Mouse (Mus musculus): ENCODE data around the gene Olfr680-ps1. TPM values are rescaled to one million over a fixed set of nuclear protein-coding genes. Genes with fewer than 3 reads are reported as not detected.
"Not testable (repeated sequence)": the region's sequence is repeated elsewhere in the genome, so short reads cannot be mapped to it uniquely, and the experiment has no call there.

Gene Olfr680-ps1
- polyA plus RNA-seq (2015; fragmentation: Nextera tagmentation; extraction: Ambion mirVana) = not detected in 2 replicates

DNA sequence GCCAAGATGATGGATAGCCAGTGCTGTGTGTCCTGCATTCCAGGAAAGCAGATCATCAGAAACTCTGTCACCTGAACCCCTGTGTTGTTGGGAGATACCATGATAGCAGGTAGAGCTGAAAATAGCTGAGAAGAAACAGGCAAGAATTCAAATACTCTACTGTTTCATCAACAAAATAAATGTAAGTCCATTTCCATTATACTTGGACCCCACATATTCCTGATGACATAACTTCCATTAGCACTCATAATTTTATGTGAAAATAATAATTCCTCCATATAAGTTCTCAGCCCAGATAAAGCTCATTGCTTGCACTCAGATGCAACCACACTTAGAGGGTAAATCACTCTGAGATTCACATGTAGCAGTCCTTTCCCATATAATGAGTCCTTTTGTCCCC is at the start of gene Olfr680-ps1:
Gene Olfr680-ps1, minus strand, starts transcription at position 101 of the 400 bp plus-strand sequence.
- ATAC-seq (ENCODE audit: low FRiP score, low TSS enrichment); H3K27me3 ChIP-seq (ENCODE audit: control insufficient read depth, insufficient read depth, low read length); H3K36me3 ChIP-seq (ENCODE audit: control insufficient read depth, insufficient read depth, low read length); H3K9me3 ChIP-seq (ENCODE audit: control insufficient read depth, low read length); H3K9ac ChIP-seq (ENCODE audit: low read length); H3K4me2 ChIP-seq (replicated peaks; ENCODE audit: low read depth); H3K4me3 ChIP-seq (ENCODE audit: low read depth, low read length); H3K27ac ChIP-seq (replicated peaks); DNase-seq (ENCODE audit: low spot score); H3K4me1 ChIP-seq (replicated peaks; ENCODE audit: control insufficient read depth, insufficient read depth): not testable (repeated sequence)

DNA sequence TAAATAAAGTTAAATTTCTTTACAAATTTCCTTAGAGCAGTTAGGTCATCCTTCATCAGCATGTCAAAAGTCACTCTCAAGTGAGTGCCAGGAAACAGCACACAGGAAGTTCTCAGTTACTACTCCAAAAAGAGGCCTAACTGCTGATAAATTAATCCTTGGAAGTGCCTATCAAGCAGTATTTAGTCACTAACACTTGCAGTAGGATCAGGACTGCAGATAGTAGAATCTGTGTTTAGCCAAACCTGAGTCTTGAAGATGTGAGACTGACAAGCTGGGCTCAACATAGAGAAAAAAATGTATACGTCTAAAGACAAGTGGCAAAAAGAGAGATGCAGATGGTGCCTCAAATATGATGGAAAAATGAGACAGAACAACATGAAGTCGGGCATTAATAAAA is 48.7 kb upstream of the Olfr680-ps1 start:
- DNase-seq (ENCODE audit: low spot score) (no peak), ATAC-seq (ENCODE audit: low FRiP score, low TSS enrichment) (no peak)
- no peak overlapping the region for H3K9ac ChIP-seq (ENCODE audit: low read length)
- no peaks in the 10 kb centered on the region for H3K36me3 ChIP-seq (ENCODE audit: control insufficient read depth, insufficient read depth, low read length)
- 66% methylated on average over 2 of the region's 2 CpGs for whole genome bisulfite sequencing
- no peaks in the 10 kb centered on the region for H3K27me3 ChIP-seq (ENCODE audit: control insufficient read depth, insufficient read depth, low read length)
- H3K4me3 ChIP-seq (ENCODE audit: low read depth, low read length) = no peak overlapping the region
- no peaks in the 10 kb centered on the region for H3K9me3 ChIP-seq (ENCODE audit: control insufficient read depth, low read length)
- no peaks in the 10 kb centered on the region for H3K4me1 ChIP-seq (replicated peaks; ENCODE audit: control insufficient read depth, insufficient read depth)
- no peak overlapping the region for H3K27ac ChIP-seq (replicated peaks)
- no peak overlapping the region for H3K4me2 ChIP-seq (replicated peaks; ENCODE audit: low read depth)
- TF ChIP-seq CTCF (IDR thresholded peaks at IDR 0.05; ENCODE audit: low read depth) (no peak), EP300 (optimal IDR thresholded peaks at IDR 0.05) (no peak)

DNA sequence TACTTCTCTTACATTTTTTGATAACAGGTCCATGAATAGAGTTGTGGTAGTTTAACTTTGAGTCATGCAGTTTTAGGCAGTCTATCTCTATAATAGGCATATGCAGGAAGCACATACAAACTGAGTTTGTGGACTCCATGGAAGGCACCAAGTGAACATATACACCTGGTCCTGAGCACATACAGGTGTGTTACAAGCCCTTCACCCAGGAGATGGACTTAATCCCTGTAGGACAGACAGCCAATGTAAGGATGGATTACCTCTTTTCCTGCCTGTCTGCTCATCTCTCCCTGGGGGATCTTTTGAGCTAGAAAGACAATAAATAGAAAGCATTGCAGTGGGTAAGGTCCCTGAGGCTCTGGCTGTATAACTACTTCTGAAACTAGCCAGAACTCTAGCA is 23.9 kb upstream of the Olfr680-ps1 start, which contains the start of gene Olfr681:
Gene Olfr681, plus strand, starts transcription at position 301 of the 400 bp plus-strand sequence.
- H3K4me1 ChIP-seq (replicated peaks; ENCODE audit: control insufficient read depth, insufficient read depth) = no peaks in the 10 kb centered on the region
- H3K27ac ChIP-seq (replicated peaks) = no peak within 1 kb of the TSS
- no peak within 1 kb of the TSS for H3K4me2 ChIP-seq (replicated peaks; ENCODE audit: low read depth)
- H3K36me3 ChIP-seq (ENCODE audit: control insufficient read depth, insufficient read depth, low read length) = no peaks in the 10 kb centered on the region
- ATAC-seq (ENCODE audit: low FRiP score, low TSS enrichment) (no peak), DNase-seq (ENCODE audit: low spot score) (no peak)
- H3K9ac ChIP-seq (ENCODE audit: low read length) = no peak within 1 kb of the TSS
- no peak within 1 kb of the TSS for H3K4me3 ChIP-seq (ENCODE audit: low read depth, low read length)
- H3K27me3 ChIP-seq (ENCODE audit: control insufficient read depth, insufficient read depth, low read length) = no peaks in the 10 kb centered on the region
- no peak for TF ChIP-seq EP300 (optimal IDR thresholded peaks at IDR 0.05)
- TF ChIP-seq CTCF (IDR thresholded peaks at IDR 0.05; ENCODE audit: low read depth) = no peak
- H3K9me3 ChIP-seq (ENCODE audit: control insufficient read depth, low read length) = no peaks in the 10 kb centered on the region

DNA sequence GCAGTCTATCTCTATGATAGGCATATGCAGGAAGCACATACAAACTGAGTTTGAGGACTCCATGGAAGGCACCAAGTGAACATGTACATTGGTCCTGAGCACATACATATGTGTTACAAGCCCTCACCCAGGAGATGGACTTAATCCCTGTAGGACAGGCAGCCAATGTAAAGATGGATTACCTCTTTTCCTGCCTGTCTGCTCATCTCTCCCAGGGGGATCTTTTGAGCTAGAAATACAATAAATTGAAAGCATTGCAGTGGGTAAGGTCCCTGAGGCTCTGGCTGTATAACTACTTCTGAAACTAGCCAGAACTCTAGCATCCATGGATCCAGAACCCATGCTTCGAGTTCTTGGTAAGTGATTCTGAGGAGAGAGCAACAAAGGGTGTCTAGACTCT is 11.7 kb downstream of the Olfr680-ps1 start, which contains the start of gene Olfr679:
Gene Olfr679, plus strand, starts transcription at position 301 of the 400 bp plus-strand sequence.
- no peak for DNase-seq (ENCODE audit: low spot score)
- Histone ChIP-seq H3K36me3 (ENCODE audit: control insufficient read depth, insufficient read depth, low read length) (no peaks in the 10 kb centered on the region), H3K9me3 (ENCODE audit: control insufficient read depth, low read length) (no peaks in the 10 kb centered on the region), H3K27ac (replicated peaks) (no peak within 1 kb of the TSS), H3K4me2 (replicated peaks; ENCODE audit: low read depth) (no peak within 1 kb of the TSS), H3K4me3 (ENCODE audit: low read depth, low read length) (no peak within 1 kb of the TSS), H3K4me1 (replicated peaks; ENCODE audit: control insufficient read depth, insufficient read depth) (no peaks in the 10 kb centered on the region), H3K27me3 (ENCODE audit: control insufficient read depth, insufficient read depth, low read length) (no peaks in the 10 kb centered on the region), H3K9ac (ENCODE audit: low read length) (no peak within 1 kb of the TSS)
- TF ChIP-seq CTCF (IDR thresholded peaks at IDR 0.05; ENCODE audit: low read depth) (no peak), EP300 (optimal IDR thresholded peaks at IDR 0.05) (no peak)
- WGBS = 53% methylated on average over 1 of the region's 1 CpGs
- ATAC-seq (ENCODE audit: low FRiP score, low TSS enrichment) = no peak

DNA sequence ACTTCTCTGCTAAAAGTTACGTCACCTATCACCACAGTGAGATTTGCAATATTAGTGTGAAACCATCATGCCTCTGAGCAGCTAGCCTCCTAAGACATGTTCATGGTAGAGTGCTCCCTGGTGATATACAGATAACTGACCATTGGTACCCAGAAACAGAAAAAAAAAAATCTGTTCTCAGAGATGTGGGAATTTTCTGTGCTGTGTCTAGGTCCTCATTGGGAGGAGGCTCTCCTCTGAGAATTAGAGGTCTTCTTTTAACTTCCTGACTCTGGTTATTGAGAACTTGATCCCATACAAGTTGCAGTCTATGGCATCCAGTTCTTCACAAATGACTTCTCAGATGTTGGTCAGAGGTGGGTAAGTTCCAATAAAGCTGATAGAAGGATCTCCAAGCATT is 28.4 kb downstream of the Olfr680-ps1 start, which contains the start of gene Olfr678:
Gene Olfr678, plus strand, starts transcription at position 301 of the 400 bp plus-strand sequence.
- DNase-seq (ENCODE audit: low spot score) (no peak), ATAC-seq (ENCODE audit: low FRiP score, low TSS enrichment) (no peak)
- Histone ChIP-seq H3K9ac (ENCODE audit: low read length) (no peak within 1 kb of the TSS), H3K4me3 (ENCODE audit: low read depth, low read length) (no peak within 1 kb of the TSS), H3K27ac (replicated peaks) (no peak within 1 kb of the TSS), H3K4me1 (replicated peaks; ENCODE audit: control insufficient read depth, insufficient read depth) (no peaks in the 10 kb centered on the region), H3K9me3 (ENCODE audit: control insufficient read depth, low read length) (no peaks in the 10 kb centered on the region), H3K27me3 (ENCODE audit: control insufficient read depth, insufficient read depth, low read length) (no peaks in the 10 kb centered on the region), H3K4me2 (replicated peaks; ENCODE audit: low read depth) (no peak within 1 kb of the TSS), H3K36me3 (ENCODE audit: control insufficient read depth, insufficient read depth, low read length) (no peaks in the 10 kb centered on the region)
- TF ChIP-seq EP300 (optimal IDR thresholded peaks at IDR 0.05) (no peak), CTCF (IDR thresholded peaks at IDR 0.05; ENCODE audit: low read depth) (no peak)
- WGBS = 74% methylated on average over 1 of the region's 1 CpGs

DNA sequence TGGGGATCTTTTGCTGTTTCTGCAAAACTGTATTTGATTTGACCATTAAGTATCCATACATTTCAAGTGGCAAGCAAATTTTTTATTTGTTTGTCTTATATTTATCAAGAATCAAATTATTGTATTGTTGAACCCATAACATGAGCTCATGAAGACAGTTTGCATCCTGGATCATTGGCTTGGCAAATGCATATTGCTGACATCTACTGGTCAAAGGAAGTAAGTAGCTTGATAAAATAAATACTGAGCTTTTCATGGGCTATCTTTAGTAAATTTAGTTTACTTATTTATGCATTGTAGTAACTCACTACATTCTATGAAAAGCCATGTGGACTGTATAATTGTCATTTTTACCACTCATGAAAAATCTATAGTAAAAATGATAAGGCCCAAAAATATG is 33.7 kb downstream of the Olfr680-ps1 start:
- no peak for ATAC-seq (ENCODE audit: low FRiP score, low TSS enrichment)
- Histone ChIP-seq H3K4me3 (ENCODE audit: low read depth, low read length) (no peak overlapping the region), H3K9me3 (ENCODE audit: control insufficient read depth, low read length) (no peaks in the 10 kb centered on the region), H3K4me2 (replicated peaks; ENCODE audit: low read depth) (no peak overlapping the region), H3K27me3 (ENCODE audit: control insufficient read depth, insufficient read depth, low read length) (no peaks in the 10 kb centered on the region), H3K4me1 (replicated peaks; ENCODE audit: control insufficient read depth, insufficient read depth) (no peaks in the 10 kb centered on the region), H3K27ac (replicated peaks) (no peak overlapping the region), H3K9ac (ENCODE audit: low read length) (no peak overlapping the region), H3K36me3 (ENCODE audit: control insufficient read depth, insufficient read depth, low read length) (no peaks in the 10 kb centered on the region)
- peak; percentile 27; the same call in 1 of the 2 replicates for TF ChIP-seq CTCF (IDR thresholded peaks at IDR 0.05; ENCODE audit: low read depth)
- no peak for TF ChIP-seq EP300 (optimal IDR thresholded peaks at IDR 0.05)
- no peak for DNase-seq (ENCODE audit: low spot score)

Other genes with a start within 250 kb of the Olfr680-ps1 start
- gene Usp17la, start 235.8 kb downstream of the Olfr680-ps1 start, polyA plus RNA-seq (2015; fragmentation: Nextera tagmentation; extraction: Ambion mirVana) = not detected in 2 replicates
- gene Olfr665, start 214.8 kb downstream of the Olfr680-ps1 start, polyA plus RNA-seq (2015; fragmentation: Nextera tagmentation; extraction: Ambion mirVana) = not detected in 2 replicates
- 0.10 TPM in 1 of 2 replicates, not detected in the other for gene Olfr666, start 196.9 kb downstream of the Olfr680-ps1 start, polyA plus RNA-seq (2015; fragmentation: Nextera tagmentation; extraction: Ambion mirVana)
- gene Olfr667, start 171.3 kb downstream of the Olfr680-ps1 start, polyA plus RNA-seq (2015; fragmentation: Nextera tagmentation; extraction: Ambion mirVana) = not detected in 2 replicates
- gene Olfr668, start 164.8 kb downstream of the Olfr680-ps1 start, polyA plus RNA-seq (2015; fragmentation: Nextera tagmentation; extraction: Ambion mirVana) = not detected in 2 replicates
- gene Olfr669, start 158.6 kb downstream of the Olfr680-ps1 start, polyA plus RNA-seq (2015; fragmentation: Nextera tagmentation; extraction: Ambion mirVana) = not detected in 2 replicates
- not detected in 2 replicates for gene Olfr670, start 130.2 kb downstream of the Olfr680-ps1 start, polyA plus RNA-seq (2015; fragmentation: Nextera tagmentation; extraction: Ambion mirVana)
- gene Olfr671, start 113.7 kb downstream of the Olfr680-ps1 start, polyA plus RNA-seq (2015; fragmentation: Nextera tagmentation; extraction: Ambion mirVana) = not detected in 2 replicates
- gene Olfr672, start 90.8 kb downstream of the Olfr680-ps1 start, polyA plus RNA-seq (2015; fragmentation: Nextera tagmentation; extraction: Ambion mirVana) = not detected in 2 replicates
- gene Olfr675, start 64.4 kb downstream of the Olfr680-ps1 start, polyA plus RNA-seq (2015; fragmentation: Nextera tagmentation; extraction: Ambion mirVana) = not detected in 2 replicates
- gene Olfr676, start 60.1 kb downstream of the Olfr680-ps1 start, polyA plus RNA-seq (2015; fragmentation: Nextera tagmentation; extraction: Ambion mirVana) = not detected in 2 replicates
- not detected in 2 replicates for gene Olfr677, start 41.4 kb downstream of the Olfr680-ps1 start, polyA plus RNA-seq (2015; fragmentation: Nextera tagmentation; extraction: Ambion mirVana)
- not detected in 2 replicates for gene Olfr678, start 28.3 kb downstream of the Olfr680-ps1 start, polyA plus RNA-seq (2015; fragmentation: Nextera tagmentation; extraction: Ambion mirVana)
- gene Olfr679, start 11.6 kb downstream of the Olfr680-ps1 start, polyA plus RNA-seq (2015; fragmentation: Nextera tagmentation; extraction: Ambion mirVana) = not detected in 2 replicates
- gene Olfr681, start 24.0 kb upstream of the Olfr680-ps1 start, polyA plus RNA-seq (2015; fragmentation: Nextera tagmentation; extraction: Ambion mirVana) = 0.02 TPM in 1 of 2 replicates, not detected in the other
- not detected in 2 replicates for gene Olfr683, start 54.2 kb upstream of the Olfr680-ps1 start, polyA plus RNA-seq (2015; fragmentation: Nextera tagmentation; extraction: Ambion mirVana)
- gene Olfr684, start 70.8 kb upstream of the Olfr680-ps1 start, polyA plus RNA-seq (2015; fragmentation: Nextera tagmentation; extraction: Ambion mirVana) = not detected in 2 replicates
- not detected in 2 replicates for gene Olfr685, start 93.2 kb upstream of the Olfr680-ps1 start, polyA plus RNA-seq (2015; fragmentation: Nextera tagmentation; extraction: Ambion mirVana)
- gene Olfr686, start 114.7 kb upstream of the Olfr680-ps1 start, polyA plus RNA-seq (2015; fragmentation: Nextera tagmentation; extraction: Ambion mirVana) = not detected in 2 replicates
- not detected in 2 replicates for gene Olfr688, start 195.3 kb upstream of the Olfr680-ps1 start, polyA plus RNA-seq (2015; fragmentation: Nextera tagmentation; extraction: Ambion mirVana)
- gene Olfr689, start 218.3 kb upstream of the Olfr680-ps1 start, polyA plus RNA-seq (2015; fragmentation: Nextera tagmentation; extraction: Ambion mirVana) = 0.04 TPM in 1 of 2 replicates, not detected in the other
- gene Olfr690, start 241.3 kb upstream of the Olfr680-ps1 start, polyA plus RNA-seq (2015; fragmentation: Nextera tagmentation; extraction: Ambion mirVana) = not detected in 2 replicates
- gene Olfr691, start 249.5 kb upstream of the Olfr680-ps1 start, polyA plus RNA-seq (2015; fragmentation: Nextera tagmentation; extraction: Ambion mirVana) = not detected in 2 replicates

Measured in stomach, postnatal 0 days (tissue).